Mouse (Mus musculus): ENCODE measurements around the gene Fancg. TPM values are rescaled to one million over a fixed set of nuclear protein-coding genes. Genes with fewer than 3 reads are reported as not detected.
"Not testable (repeated sequence)": the region's sequence is repeated elsewhere in the genome, so short reads cannot be mapped to it uniquely, and the experiment has no call there.

Fancg gene
- polyA plus RNA-seq, 1 experiment, result 26.9 TPM

GRCm38 (mm10) chr4:42998022-42998421 lies 12.3 kb downstream of the Fancg start:
- TF ChIP-seq POLR2A (IDR thresholded peaks at IDR 0.05; ENCODE audit: borderline replicate concordance, extremely low read depth, insufficient read depth, insufficient read length, poor library complexity, severe bottlenecking) (no peak), CTCF (IDR thresholded peaks at IDR 0.05; ENCODE audit: borderline replicate concordance, extremely low read depth, insufficient read depth, insufficient read length) (no peak)
- no peak for DNase-seq (ENCODE audit: low read depth)

GRCm38 (mm10) chr4:42988296-42988695 lies 22.0 kb downstream of the Fancg start:
- TF ChIP-seq CTCF (IDR thresholded peaks at IDR 0.05; ENCODE audit: borderline replicate concordance, extremely low read depth, insufficient read depth, insufficient read length) (no peak), POLR2A (IDR thresholded peaks at IDR 0.05; ENCODE audit: borderline replicate concordance, extremely low read depth, insufficient read depth, insufficient read length, poor library complexity, severe bottlenecking) (no peak)
- no peak for DNase-seq (ENCODE audit: low read depth)

- DNase-seq (ENCODE audit: low read depth), result not testable (repeated sequence)
Observed at GRCm38 (mm10) chr4:42980467-42980866, 29.8 kb downstream of the Fancg start.

GRCm38 (mm10) chr4:42978062-42978461 lies 32.2 kb downstream of the Fancg start:
- no peak; the same call in 1 of the 2 replicates for TF ChIP-seq CTCF (IDR thresholded peaks at IDR 0.05; ENCODE audit: borderline replicate concordance, extremely low read depth, insufficient read depth, insufficient read length)
- DNase-seq (ENCODE audit: low read depth), result no peak

GRCm38 (mm10) chr4:42973868-42974267 lies 36.4 kb downstream of the Fancg start:
- no peak for TF ChIP-seq CTCF (IDR thresholded peaks at IDR 0.05; ENCODE audit: borderline replicate concordance, extremely low read depth, insufficient read depth, insufficient read length)
- no peak for TF ChIP-seq POLR2A (IDR thresholded peaks at IDR 0.05; ENCODE audit: borderline replicate concordance, extremely low read depth, insufficient read depth, insufficient read length, poor library complexity, severe bottlenecking)

GRCm38 (mm10) chr4:42972952-42973351 lies 37.4 kb downstream of the Fancg start:
- no peak for DNase-seq (ENCODE audit: low read depth)
- TF ChIP-seq POLR2A (IDR thresholded peaks at IDR 0.05; ENCODE audit: borderline replicate concordance, extremely low read depth, insufficient read depth, insufficient read length, poor library complexity, severe bottlenecking) (no peak), CTCF (IDR thresholded peaks at IDR 0.05; ENCODE audit: borderline replicate concordance, extremely low read depth, insufficient read depth, insufficient read length) (no peak)

More at GRCm38 (mm10) chr4:42973868-42974267, 36.4 kb downstream of the Fancg start:
- DNase-seq (ENCODE audit: low read depth), result no peak

- TF ChIP-seq POLR2A (IDR thresholded peaks at IDR 0.05; ENCODE audit: borderline replicate concordance, extremely low read depth, insufficient read depth, insufficient read length, poor library complexity, severe bottlenecking) (no peak), CTCF (IDR thresholded peaks at IDR 0.05; ENCODE audit: borderline replicate concordance, extremely low read depth, insufficient read depth, insufficient read length) (no peak)
- DNase-seq (ENCODE audit: low read depth), result no peak
Observed at GRCm38 (mm10) chr4:42969304-42969703, 41.0 kb downstream of the Fancg start, which contains the start of gene 1700022I11Rik. Gene 1700022I11Rik, plus strand, starts transcription at chr4:42969604.

GRCm38 (mm10) chr4:42965039-42965719 lies 45.1 kb downstream of the Fancg start:
- peak; percentile 86 for DNase-seq (ENCODE audit: low read depth)
- no peak for TF ChIP-seq POLR2A (IDR thresholded peaks at IDR 0.05; ENCODE audit: borderline replicate concordance, extremely low read depth, insufficient read depth, insufficient read length, poor library complexity, severe bottlenecking)
- TF ChIP-seq CTCF (IDR thresholded peaks at IDR 0.05; ENCODE audit: borderline replicate concordance, extremely low read depth, insufficient read depth, insufficient read length), result peak; percentile 85; the same call in 1 of the 2 replicates

GRCm38 (mm10) chr4:42963480-42963879 lies 46.8 kb downstream of the Fancg start:
- TF ChIP-seq CTCF (IDR thresholded peaks at IDR 0.05; ENCODE audit: borderline replicate concordance, extremely low read depth, insufficient read depth, insufficient read length) (no peak), POLR2A (IDR thresholded peaks at IDR 0.05; ENCODE audit: borderline replicate concordance, extremely low read depth, insufficient read depth, insufficient read length, poor library complexity, severe bottlenecking) (no peak)

GRCm38 (mm10) chr4:42961592-42961991 lies 48.7 kb downstream of the Fancg start:
- peak; percentile 78 for DNase-seq (ENCODE audit: low read depth)
- TF ChIP-seq POLR2A (IDR thresholded peaks at IDR 0.05; ENCODE audit: borderline replicate concordance, extremely low read depth, insufficient read depth, insufficient read length, poor library complexity, severe bottlenecking) (no peak), CTCF (IDR thresholded peaks at IDR 0.05; ENCODE audit: borderline replicate concordance, extremely low read depth, insufficient read depth, insufficient read length) (peak; percentile 77)

More at GRCm38 (mm10) chr4:42963480-42963879, 46.8 kb downstream of the Fancg start:
- no peak for DNase-seq (ENCODE audit: low read depth)

- DNase-seq (ENCODE audit: low read depth), result no peak
- TF ChIP-seq POLR2A (IDR thresholded peaks at IDR 0.05; ENCODE audit: borderline replicate concordance, extremely low read depth, insufficient read depth, insufficient read length, poor library complexity, severe bottlenecking), result no peak
Observed at GRCm38 (mm10) chr4:42959382-42959781, 50.9 kb downstream of the Fancg start.

GRCm38 (mm10) chr4:42958942-42959341 lies 51.4 kb downstream of the Fancg start:
- DNase-seq (ENCODE audit: low read depth), result no peak
- TF ChIP-seq CTCF (IDR thresholded peaks at IDR 0.05; ENCODE audit: borderline replicate concordance, extremely low read depth, insufficient read depth, insufficient read length), result no peak
- TF ChIP-seq POLR2A (IDR thresholded peaks at IDR 0.05; ENCODE audit: borderline replicate concordance, extremely low read depth, insufficient read depth, insufficient read length, poor library complexity, severe bottlenecking), result no peak

Measured in brain, embryonic 14.5 days (tissue).